8 mouse cellular contexts compared by ENCODE assay signal in the genomic region with DNA sequence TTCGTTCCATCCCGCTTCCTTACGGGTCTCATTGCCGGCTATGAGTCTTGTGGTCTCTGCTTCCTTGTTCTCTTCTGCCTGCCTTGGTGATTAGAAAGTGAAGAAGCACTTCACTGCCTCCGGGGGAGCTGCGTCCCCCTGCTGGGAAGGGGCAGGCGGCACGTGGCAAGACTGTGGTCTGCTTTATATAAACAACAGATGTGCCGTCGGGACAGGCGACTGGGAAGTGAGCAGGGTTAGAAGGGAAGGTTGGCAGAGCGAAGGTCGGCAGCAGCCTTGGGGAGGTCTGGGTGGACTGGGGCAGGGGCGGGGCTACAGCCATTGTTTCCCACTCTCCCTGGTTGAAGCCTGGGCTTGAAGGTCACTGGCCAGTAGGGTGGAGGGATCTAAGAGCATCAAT. TPM values are rescaled to one million over a fixed set of nuclear protein-coding genes. Genes with fewer than 3 reads are reported as not detected.
A peak's percentile ranks its signal among the peaks of the same experiment; 100 is the strongest.
DNase-seq lines count a peak whose midpoint lies in the region; ATAC-seq and TF ChIP-seq lines count a peak whose summit lies in the region.

No protein-coding gene starts in this region.

- H3K36me3 ChIP-seq in hindbrain, embryonic 10.5 days = peaks cover 13% of the 10 kb centered on the region
- peaks cover 11% of the 10 kb centered on the region for H3K36me3 ChIP-seq in limb, embryonic 14.5 days (ENCODE audit: control insufficient read depth, insufficient read depth, low read length)
- H3K36me3 ChIP-seq in neural tube, embryonic 12.5 days = peaks cover 7% of the 10 kb centered on the region; the same call in 1 of the 2 replicates

- peak overlapping the region; percentile 45 for H3K4me2 ChIP-seq in limb, embryonic 14.5 days (replicated peaks; ENCODE audit: low read depth, low read length, severe bottlenecking)
- H3K4me2 ChIP-seq in neural tube, embryonic 12.5 days (replicated peaks) = peak overlapping the region; percentile 95

- under 1% methylated on average over 14 of the region's 14 CpGs for WGBS in hindbrain, embryonic 10.5 days
- under 1% methylated on average over 14 of the region's 14 CpGs for WGBS in limb, embryonic 14.5 days
- under 1% methylated on average over 14 of the region's 14 CpGs for WGBS in neural tube, embryonic 12.5 days

- peak overlapping the region; percentile 79 for H3K4me3 ChIP-seq in cortical plate, adult 2 months (ENCODE audit: insufficient read depth, low read length)
- H3K4me3 ChIP-seq in hindbrain, embryonic 10.5 days = peak overlapping the region; percentile 72
- H3K4me3 ChIP-seq in limb, embryonic 14.5 days (replicated peaks; ENCODE audit: low read length) = peak overlapping the region; percentile 18
- H3K4me3 ChIP-seq in neural tube, embryonic 12.5 days = peak overlapping the region; percentile 15

- peaks cover 6% of the 10 kb centered on the region; the same call in 1 of the 2 replicates for H3K4me1 ChIP-seq in cortical plate, adult 2 months (ENCODE audit: control insufficient read depth, insufficient read depth, low read length)
- H3K4me1 ChIP-seq in hindbrain, embryonic 10.5 days (replicated peaks) = peaks cover 39% of the 10 kb centered on the region
- H3K4me1 ChIP-seq in limb, embryonic 14.5 days (ENCODE audit: control insufficient read depth, insufficient read depth, low read length) = peaks cover 24% of the 10 kb centered on the region
- H3K4me1 ChIP-seq in neural tube, embryonic 12.5 days = peaks cover 36% of the 10 kb centered on the region

- H3K27me3 ChIP-seq in hindbrain, embryonic 10.5 days (ENCODE audit: insufficient read depth, poor library complexity, severe bottlenecking) = peaks cover 98% of the 10 kb centered on the region
- peaks cover 11% of the 10 kb centered on the region; the same call in 1 of the 2 replicates for H3K27me3 ChIP-seq in limb, embryonic 14.5 days (ENCODE audit: control insufficient read depth, insufficient read depth, low read length)
- peaks cover 46% of the 10 kb centered on the region for H3K27me3 ChIP-seq in neural tube, embryonic 12.5 days (replicated peaks)

- TF ChIP-seq POLR2A in cortical plate, adult 2 months (IDR thresholded peaks at IDR 0.05; ENCODE audit: extremely low read depth, insufficient read depth, low read length) = 0 out of 2 replicates have a peak, but pooled peaks have one; percentile 14
- no peak for TF ChIP-seq POLR2A in limb, embryonic 14.5 days (IDR thresholded peaks at IDR 0.05; ENCODE audit: borderline replicate concordance, extremely low read depth, insufficient read depth, insufficient read length)

- ATAC-seq in limb, embryonic 14.5 days (ENCODE audit: low FRiP score, low read depth) = no peak
- no peak for ATAC-seq in neural tube, embryonic 12.5 days (ENCODE audit: low FRiP score, low read depth)

- H3K9ac ChIP-seq in limb, embryonic 14.5 days (ENCODE audit: low read depth, low read length, severe bottlenecking) = no peak overlapping the region
- peak overlapping the region; percentile 35; the same call in 1 of the 2 replicates for H3K9ac ChIP-seq in neural tube, embryonic 12.5 days

- H3K9me3 ChIP-seq in hindbrain, embryonic 10.5 days = no peaks in the 10 kb centered on the region
- H3K9me3 ChIP-seq in limb, embryonic 14.5 days (ENCODE audit: control insufficient read depth, low read length) = no peaks in the 10 kb centered on the region
- no peaks in the 10 kb centered on the region for H3K9me3 ChIP-seq in neural tube, embryonic 12.5 days

- no peak overlapping the region for H3K27ac ChIP-seq in cortical plate, adult 2 months (ENCODE audit: insufficient read depth, low read length)
- H3K27ac ChIP-seq in hindbrain, embryonic 10.5 days = peak overlapping the region; percentile 73
- no peak overlapping the region for H3K27ac ChIP-seq in limb, embryonic 14.5 days (replicated peaks; ENCODE audit: low read depth, low read length)
- no peak overlapping the region for H3K27ac ChIP-seq in neural tube, embryonic 12.5 days

- peak; percentile 10 to 35 for DNase-seq in adrenal gland, postnatal 36 days
- DNase-seq in adrenal gland, adult 2 months = no peak
- DNase-seq in 416B (ENCODE audit: low read depth) = peak; percentile 89
- DNase-seq in hindbrain, embryonic 10.5 days (ENCODE audit: low spot score) = peak; percentile 79
- no peak for DNase-seq in limb, embryonic 14.5 days (ENCODE audit: low spot score)
- DNase-seq in urinary bladder, postnatal 14 days (ENCODE audit: low spot score) = no peak

- TF ChIP-seq CTCF in cortical plate, adult 2 months (IDR thresholded peaks at IDR 0.05; ENCODE audit: extremely low read depth, insufficient read depth, low read length) = no peak

RNA-seq across cellular contexts. Expression of gene Kif17, which starts 1.6 kb away (rescaled TPM):
- total RNA-seq in adrenal gland, postnatal 36 days (2021) = 1 to 10 TPM; 1.6 to 3.5 TPM
- total RNA-seq in adrenal gland, adult 2 months (2021) = 1 to 10 TPM; 2.7 to 2.8 TPM
- 4.0 and 4.3 TPM in 2 replicates for polyA plus RNA-seq in adrenal gland, adult 2 months (2012; rRNA removed)
- 28.7 and 29.2 TPM in 2 replicates for polyA plus RNA-seq in cortical plate, adult 2 months (2012; rRNA removed)
- polyA plus RNA-seq in hindbrain, embryonic 10.5 days (2016; fragmentation: Nextera tagmentation; extraction: Ambion mirVana) = 0.63 and 0.75 TPM in 2 replicates
- 2.3 and 3.0 TPM in 2 replicates for polyA plus RNA-seq in limb, embryonic 14.5 days (2012; rRNA removed)
- 1.1 TPM in 2 replicates for polyA plus RNA-seq in limb, embryonic 14.5 days (2014; fragmentation: Nextera tagmentation; extraction: Ambion mirVana)
- 1.1 and 1.7 TPM in 2 replicates for polyA plus RNA-seq in neural tube, embryonic 12.5 days (2016; fragmentation: Nextera tagmentation; extraction: Ambion mirVana)

RNA-seq across cellular contexts. Expression of gene Sh2d5, which starts 1.6 kb away (rescaled TPM):
- total RNA-seq in adrenal gland, postnatal 36 days (2021) = 1 to 10 TPM in 1 of 2 experiments, under 1 TPM in 1; 0.92 to 2.9 TPM
- 1 to 10 TPM; 1.8 to 2.0 TPM for total RNA-seq in adrenal gland, adult 2 months (2021)
- polyA plus RNA-seq in adrenal gland, adult 2 months (2012; rRNA removed) = 3.4 and 3.7 TPM in 2 replicates
- 89.7 and 93.2 TPM in 2 replicates for polyA plus RNA-seq in cortical plate, adult 2 months (2012; rRNA removed)
- polyA plus RNA-seq in hindbrain, embryonic 10.5 days (2016; fragmentation: Nextera tagmentation; extraction: Ambion mirVana) = 1.3 and 2.4 TPM in 2 replicates
- 1.6 and 2.5 TPM in 2 replicates for polyA plus RNA-seq in limb, embryonic 14.5 days (2012; rRNA removed)
- 0.25 and 0.77 TPM in 2 replicates for polyA plus RNA-seq in limb, embryonic 14.5 days (2014; fragmentation: Nextera tagmentation; extraction: Ambion mirVana)
- polyA plus RNA-seq in neural tube, embryonic 12.5 days (2016; fragmentation: Nextera tagmentation; extraction: Ambion mirVana) = 4.1 and 4.6 TPM in 2 replicates

RNA-seq across cellular contexts. Expression of gene Hp1bp3, which starts 35.7 kb away (rescaled TPM):
- 100 to 1,000 TPM; 192 to 251 TPM for total RNA-seq in adrenal gland, postnatal 36 days (2021)
- total RNA-seq in adrenal gland, adult 2 months (2021) = 100 to 1,000 TPM; 202 to 222 TPM
- 40.0 and 49.8 TPM in 2 replicates for polyA plus RNA-seq in adrenal gland, adult 2 months (2012; rRNA removed)
- 156 and 165 TPM in 2 replicates for polyA plus RNA-seq in cortical plate, adult 2 months (2012; rRNA removed)
- 146 and 148 TPM in 2 replicates for polyA plus RNA-seq in hindbrain, embryonic 10.5 days (2016; fragmentation: Nextera tagmentation; extraction: Ambion mirVana)
- polyA plus RNA-seq in limb, embryonic 14.5 days (2012; rRNA removed) = 165 and 174 TPM in 2 replicates
- polyA plus RNA-seq in limb, embryonic 14.5 days (2014; fragmentation: Nextera tagmentation; extraction: Ambion mirVana) = 183 and 212 TPM in 2 replicates
- 184 and 193 TPM in 2 replicates for polyA plus RNA-seq in neural tube, embryonic 12.5 days (2016; fragmentation: Nextera tagmentation; extraction: Ambion mirVana)

RNA-seq across cellular contexts. Expression of gene Ddost, which starts 52.7 kb away (rescaled TPM):
- 100 to 1,000 TPM; 127 to 132 TPM for total RNA-seq in adrenal gland, postnatal 36 days (2021)
- total RNA-seq in adrenal gland, adult 2 months (2021) = 100 to 1,000 TPM; 116 to 131 TPM
- polyA plus RNA-seq in adrenal gland, adult 2 months (2012; rRNA removed) = 320 and 326 TPM in 2 replicates
- 96.7 and 99.4 TPM in 2 replicates for polyA plus RNA-seq in cortical plate, adult 2 months (2012; rRNA removed)
- 274 and 292 TPM in 2 replicates for polyA plus RNA-seq in hindbrain, embryonic 10.5 days (2016; fragmentation: Nextera tagmentation; extraction: Ambion mirVana)
- polyA plus RNA-seq in limb, embryonic 14.5 days (2012; rRNA removed) = 342 and 375 TPM in 2 replicates
- polyA plus RNA-seq in limb, embryonic 14.5 days (2014; fragmentation: Nextera tagmentation; extraction: Ambion mirVana) = 344 and 348 TPM in 2 replicates
- polyA plus RNA-seq in neural tube, embryonic 12.5 days (2016; fragmentation: Nextera tagmentation; extraction: Ambion mirVana) = 226 and 241 TPM in 2 replicates

Comparison
In these comparisons a context has a peak if more than half of its experiments do, and no peak if none do; other contexts are left out.
1. DNase-seq: peak in adrenal gland, postnatal 36 days (2 of 2), 416B (single experiment) and hindbrain, embryonic 10.5 days (single experiment); none in adrenal gland, adult 2 months (single experiment), limb, embryonic 14.5 days (single experiment) and urinary bladder, postnatal 14 days (single experiment).
2. H3K4me3 ChIP-seq: peak in every context shown above with its lines; median percentile 79 in cortical plate, adult 2 months; 72 in hindbrain, embryonic 10.5 days; 18 in limb, embryonic 14.5 days; 15 in neural tube, embryonic 12.5 days.
3. RNA of gene Sh2d5, which starts 1.6 kb away (polyA plus RNA-seq): 89.7 to 93.2 TPM in cortical plate, adult 2 months; 4.1 to 4.6 TPM in neural tube, embryonic 12.5 days, 3.4 to 3.7 TPM in adrenal gland, adult 2 months, 1.3 to 2.4 TPM in hindbrain, embryonic 10.5 days and 0.25 to 2.5 TPM in limb, embryonic 14.5 days; every median in the first group is over 10 times any median in the second.